Mouse (Mus musculus): ENCODE data around the gene Pla1a. TPM values are rescaled to one million over a fixed set of nuclear protein-coding genes. Genes with fewer than 3 reads are reported as not detected.

The Pla1a gene
- polyA plus RNA-seq, 1 experiment from 2014 or later, result 1.3 TPM

DNA sequence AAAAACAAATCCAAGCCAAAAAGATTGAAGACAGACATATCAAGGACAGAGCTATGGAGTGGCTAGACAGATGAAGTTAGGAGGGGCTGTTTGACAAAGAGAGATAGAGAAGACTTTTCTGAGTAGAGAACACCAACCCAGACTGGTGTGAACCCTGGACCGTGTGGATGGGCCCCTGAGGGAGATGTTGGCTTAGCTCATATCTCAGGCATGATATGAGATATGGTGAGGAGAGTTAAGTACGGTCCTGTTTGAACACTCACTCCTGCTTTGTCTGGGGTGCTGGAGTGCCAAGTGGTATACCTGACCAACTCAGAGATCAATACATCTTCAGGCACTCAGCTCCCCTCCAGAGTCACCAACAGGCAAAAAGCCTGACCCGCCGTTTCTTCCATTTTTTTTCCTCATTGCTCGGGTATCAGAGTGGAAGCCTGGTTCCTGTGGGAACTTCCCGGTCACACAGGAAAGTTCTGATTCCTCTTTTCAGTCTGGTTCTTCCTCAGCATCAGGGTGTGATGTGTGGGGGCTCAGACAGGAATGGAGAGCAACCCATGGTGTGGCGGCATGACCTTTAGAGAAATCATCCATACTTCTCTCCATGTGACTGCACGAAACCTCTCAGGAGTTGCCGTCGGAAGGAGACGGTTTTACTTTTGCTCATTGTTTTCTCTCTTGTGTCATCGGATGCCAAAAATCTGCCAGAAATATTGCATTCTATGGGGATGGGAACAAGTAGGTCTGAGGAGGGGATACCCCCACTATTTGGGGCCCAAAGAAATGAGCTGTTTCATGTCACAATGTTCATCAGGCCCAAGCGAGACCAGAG is 34.4 kb upstream of the Pla1a start:
- ATAC-seq (ENCODE audit: insufficient number of reproducible peaks, insufficient read depth, low FRiP score, low read depth), result no peak
- Histone ChIP-seq H3K9ac (ENCODE audit: low read length) (no peak overlapping the region), H3K4me3 (ENCODE audit: control insufficient read depth in 1 of 2, insufficient read depth in 1 of 2, low read depth in 1 of 2, low read length in 2 of 2) (no peak overlapping the region), H3K9me3 (ENCODE audit: control insufficient read depth, low read length) (no peaks in the 10 kb centered on the region), H3K36me3 (ENCODE audit: control insufficient read depth, insufficient read depth, low read length) (no peaks in the 10 kb centered on the region), H3K4me1 (ENCODE audit: control insufficient read depth in 2 of 2, insufficient read depth in 2 of 2, low read length in 2 of 2) (peaks cover 3 to 8% of the 10 kb centered on the region in 2 experiments; a peak in 2 of 4 replicates), H3K27ac (replicated peaks in 1 of 2; ENCODE audit: control insufficient read depth in 1 of 2, insufficient read depth in 1 of 2, low read depth in 2 of 2, low read length in 2 of 2) (no peak overlapping the region), H3K27me3 (ENCODE audit: control insufficient read depth, insufficient read depth, low read length) (no peaks in the 10 kb centered on the region), H3K4me2 (ENCODE audit: low read length) (no peak overlapping the region)
- 70% methylated on average over 13 of the region's 13 CpGs for WGBS

GRCm38 (mm10) chr16:38466089-38466488 is 33.1 kb upstream of the Pla1a start:
- Histone ChIP-seq H3K4me1 (ENCODE audit: control insufficient read depth in 2 of 2, insufficient read depth in 2 of 2, low read length in 2 of 2) (peaks cover 3 to 8% of the 10 kb centered on the region in 2 experiments; a peak in 2 of 4 replicates), H3K36me3 (ENCODE audit: control insufficient read depth, insufficient read depth, low read length) (no peaks in the 10 kb centered on the region), H3K9me3 (ENCODE audit: control insufficient read depth, low read length) (no peaks in the 10 kb centered on the region), H3K4me2 (ENCODE audit: low read length) (no peak overlapping the region), H3K9ac (ENCODE audit: low read length) (no peak overlapping the region), H3K4me3 (ENCODE audit: control insufficient read depth in 1 of 2, insufficient read depth in 1 of 2, low read depth in 1 of 2, low read length in 2 of 2) (no peak overlapping the region), H3K27me3 (ENCODE audit: control insufficient read depth, insufficient read depth, low read length) (no peaks in the 10 kb centered on the region), H3K27ac (replicated peaks in 1 of 2; ENCODE audit: control insufficient read depth in 1 of 2, insufficient read depth in 1 of 2, low read depth in 2 of 2, low read length in 2 of 2) (no peak overlapping the region)
- no peak for ATAC-seq (ENCODE audit: insufficient number of reproducible peaks, insufficient read depth, low FRiP score, low read depth)
- WGBS, result 69% methylated on average over 4 of the region's 4 CpGs

DNA sequence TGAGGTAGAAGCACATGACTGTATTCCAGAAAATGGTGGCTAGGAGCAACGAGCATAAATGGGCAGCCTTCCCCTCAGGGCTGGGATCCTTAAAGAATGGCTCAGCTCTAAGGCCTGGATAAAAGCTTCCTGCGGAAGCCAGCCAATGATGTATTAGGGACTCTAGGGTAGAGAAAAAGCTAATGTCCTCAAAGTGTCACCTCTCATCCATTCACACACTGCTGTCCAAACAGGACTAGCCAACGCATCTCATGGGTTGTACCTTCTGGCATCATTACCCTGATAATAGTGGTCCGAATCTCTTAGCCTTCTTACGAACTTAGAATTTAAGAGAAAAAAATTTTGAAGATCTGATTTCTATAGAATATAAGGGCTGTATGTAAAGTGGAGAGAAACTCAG is 30.4 kb upstream of the Pla1a start:
- Histone ChIP-seq H3K27me3 (ENCODE audit: control insufficient read depth, insufficient read depth, low read length) (no peaks in the 10 kb centered on the region), H3K9ac (ENCODE audit: low read length) (no peak overlapping the region), H3K4me3 (ENCODE audit: control insufficient read depth in 1 of 2, insufficient read depth in 1 of 2, low read depth in 1 of 2, low read length in 2 of 2) (no peak overlapping the region), H3K36me3 (ENCODE audit: control insufficient read depth, insufficient read depth, low read length) (no peaks in the 10 kb centered on the region), H3K4me1 (ENCODE audit: control insufficient read depth in 2 of 2, insufficient read depth in 2 of 2, low read length in 2 of 2) (peaks cover 3 to 6% of the 10 kb centered on the region in 2 experiments; a peak in 2 of 4 replicates), H3K4me2 (ENCODE audit: low read length) (no peak overlapping the region), H3K9me3 (ENCODE audit: control insufficient read depth, low read length) (no peaks in the 10 kb centered on the region), H3K27ac (replicated peaks in 1 of 2; ENCODE audit: control insufficient read depth in 1 of 2, insufficient read depth in 1 of 2, low read depth in 2 of 2, low read length in 2 of 2) (no peak overlapping the region)
- 84% methylated on average over 5 of the region's 5 CpGs for WGBS
- ATAC-seq (ENCODE audit: insufficient number of reproducible peaks, insufficient read depth, low FRiP score, low read depth), result no peak

DNA sequence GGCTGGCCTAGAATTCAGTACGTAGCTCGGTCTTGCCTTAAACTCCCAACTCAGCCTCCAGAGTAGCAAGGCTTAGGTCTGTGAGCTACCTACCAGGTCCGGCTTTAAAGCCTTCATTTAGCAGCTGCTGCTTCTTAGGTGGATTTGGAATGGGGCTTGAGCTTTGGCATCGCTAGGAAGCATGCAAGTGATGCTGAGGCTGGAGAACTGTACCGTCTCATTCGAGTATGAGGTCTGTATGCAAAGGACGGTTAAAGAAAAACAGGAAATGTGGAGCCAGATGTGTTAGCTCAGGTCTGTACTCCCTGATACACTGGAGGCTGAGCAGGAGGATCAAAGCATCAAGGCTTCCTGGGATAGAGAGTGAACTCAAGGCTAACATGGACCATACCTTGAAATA is 29.2 kb upstream of the Pla1a start:
- no peaks in the 10 kb centered on the region for H3K9me3 ChIP-seq (ENCODE audit: control insufficient read depth, low read length)
- no peak overlapping the region for H3K27ac ChIP-seq (replicated peaks in 1 of 2; ENCODE audit: control insufficient read depth in 1 of 2, insufficient read depth in 1 of 2, low read depth in 2 of 2, low read length in 2 of 2)
- no peak overlapping the region for H3K9ac ChIP-seq (ENCODE audit: low read length)
- 69% methylated on average over 7 of the region's 7 CpGs for WGBS
- H3K4me3 ChIP-seq (ENCODE audit: control insufficient read depth in 1 of 2, insufficient read depth in 1 of 2, low read depth in 1 of 2, low read length in 2 of 2), result no peak overlapping the region
- no peaks in the 10 kb centered on the region for H3K27me3 ChIP-seq (ENCODE audit: control insufficient read depth, insufficient read depth, low read length)
- ATAC-seq (ENCODE audit: insufficient number of reproducible peaks, insufficient read depth, low FRiP score, low read depth), result no peak
- no peak overlapping the region for H3K4me2 ChIP-seq (ENCODE audit: low read length)
- H3K36me3 ChIP-seq (ENCODE audit: control insufficient read depth, insufficient read depth, low read length), result no peaks in the 10 kb centered on the region
- H3K4me1 ChIP-seq (ENCODE audit: control insufficient read depth in 2 of 2, insufficient read depth in 2 of 2, low read length in 2 of 2), result peaks cover 2% of the 10 kb centered on the region in 2 experiments; a peak in 2 of 4 replicates

DNA sequence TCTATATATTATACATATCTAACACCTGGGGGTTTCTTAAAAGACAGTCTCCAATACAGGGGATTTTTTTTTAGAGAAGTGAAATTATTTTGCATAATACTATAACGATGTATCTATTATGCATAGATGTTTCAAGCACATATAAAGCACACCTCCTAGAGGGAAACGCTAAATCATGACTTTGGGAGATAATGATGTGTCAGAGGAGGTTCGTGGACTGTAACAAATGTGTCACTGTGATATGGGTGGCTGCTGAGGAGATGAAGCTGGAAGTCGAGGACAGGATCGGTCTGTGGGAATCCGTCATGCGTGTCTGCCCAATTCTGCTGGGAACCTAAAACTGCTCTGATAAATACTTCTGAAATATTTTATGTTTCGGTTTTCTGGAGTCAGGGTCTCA is 28.8 kb upstream of the Pla1a start:
- Histone ChIP-seq H3K27ac (replicated peaks in 1 of 2; ENCODE audit: control insufficient read depth in 1 of 2, insufficient read depth in 1 of 2, low read depth in 2 of 2, low read length in 2 of 2) (no peak overlapping the region), H3K4me2 (ENCODE audit: low read length) (no peak overlapping the region), H3K36me3 (ENCODE audit: control insufficient read depth, insufficient read depth, low read length) (no peaks in the 10 kb centered on the region), H3K4me1 (ENCODE audit: control insufficient read depth in 2 of 2, insufficient read depth in 2 of 2, low read length in 2 of 2) (no peaks in the 10 kb centered on the region), H3K27me3 (ENCODE audit: control insufficient read depth, insufficient read depth, low read length) (no peaks in the 10 kb centered on the region), H3K9ac (ENCODE audit: low read length) (no peak overlapping the region), H3K9me3 (ENCODE audit: control insufficient read depth, low read length) (no peaks in the 10 kb centered on the region), H3K4me3 (ENCODE audit: control insufficient read depth in 1 of 2, insufficient read depth in 1 of 2, low read depth in 1 of 2, low read length in 2 of 2) (no peak overlapping the region)
- ATAC-seq (ENCODE audit: insufficient number of reproducible peaks, insufficient read depth, low FRiP score, low read depth), result no peak
- 76% methylated on average over 8 of the region's 8 CpGs for WGBS

DNA sequence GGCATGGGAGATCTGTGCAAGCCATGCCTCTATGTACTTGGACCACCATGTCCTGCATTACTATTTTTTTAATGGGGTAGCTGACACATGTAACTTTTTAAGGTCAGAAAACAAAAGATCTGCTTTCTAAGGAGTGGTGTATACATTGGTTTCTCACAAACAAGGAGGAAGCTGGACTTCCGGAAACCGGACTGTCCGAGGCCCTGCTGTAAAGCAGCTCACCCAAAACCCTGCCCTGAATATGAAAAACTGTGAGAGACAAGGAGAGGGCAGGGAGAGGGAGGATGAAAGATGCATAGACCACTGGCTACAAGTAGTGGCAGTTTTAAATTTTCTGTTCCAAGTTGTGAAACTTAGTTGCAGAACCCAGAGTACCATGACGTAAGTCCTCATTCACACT is 27.0 kb upstream of the Pla1a start:
- Histone ChIP-seq H3K9ac (ENCODE audit: low read length) (no peak overlapping the region), H3K4me1 (ENCODE audit: control insufficient read depth in 2 of 2, insufficient read depth in 2 of 2, low read length in 2 of 2) (no peaks in the 10 kb centered on the region), H3K4me3 (ENCODE audit: control insufficient read depth in 1 of 2, insufficient read depth in 1 of 2, low read depth in 1 of 2, low read length in 2 of 2) (no peak overlapping the region), H3K4me2 (ENCODE audit: low read length) (no peak overlapping the region), H3K27me3 (ENCODE audit: control insufficient read depth, insufficient read depth, low read length) (no peaks in the 10 kb centered on the region), H3K9me3 (ENCODE audit: control insufficient read depth, low read length) (no peaks in the 10 kb centered on the region), H3K27ac (replicated peaks in 1 of 2; ENCODE audit: control insufficient read depth in 1 of 2, insufficient read depth in 1 of 2, low read depth in 2 of 2, low read length in 2 of 2) (no peak overlapping the region), H3K36me3 (ENCODE audit: control insufficient read depth, insufficient read depth, low read length) (no peaks in the 10 kb centered on the region)
- no peak for ATAC-seq (ENCODE audit: insufficient number of reproducible peaks, insufficient read depth, low FRiP score, low read depth)
- WGBS, result 88% methylated on average over 4 of the region's 4 CpGs

DNA sequence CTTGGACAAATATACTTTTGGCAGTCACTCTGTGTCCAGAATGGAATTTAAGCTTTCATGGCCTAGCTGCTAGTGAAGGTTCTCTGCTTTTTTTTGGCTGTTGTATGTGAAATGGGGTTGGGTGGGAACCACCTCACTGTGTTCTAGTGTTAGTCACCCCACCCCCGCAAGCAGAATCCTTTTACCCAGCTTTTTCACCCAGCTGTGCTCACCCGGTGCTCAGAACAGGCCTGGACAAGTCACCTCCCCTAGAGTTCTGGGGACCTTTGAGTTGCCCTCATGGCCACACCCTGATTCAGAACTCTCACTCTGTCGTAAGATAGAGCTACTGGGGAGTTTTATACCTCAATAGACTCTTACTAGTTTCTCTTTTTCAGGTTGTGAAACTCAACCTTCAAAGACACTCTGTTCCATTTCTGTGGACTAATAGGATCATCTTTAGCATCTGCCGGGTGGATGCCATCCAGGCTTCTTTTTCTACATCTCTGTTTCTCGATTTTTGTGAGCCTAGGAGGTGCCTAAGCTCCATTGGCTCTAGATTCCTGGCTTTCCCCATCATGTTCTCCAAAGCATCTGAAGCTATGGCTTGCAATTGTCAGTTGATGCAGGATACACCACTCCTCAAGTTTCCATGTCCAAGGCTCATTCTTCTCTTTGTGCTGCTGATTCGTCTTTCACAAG is 25.8 kb upstream of the Pla1a start:
- no peak overlapping the region for H3K4me3 ChIP-seq (ENCODE audit: control insufficient read depth in 1 of 2, insufficient read depth in 1 of 2, low read depth in 1 of 2, low read length in 2 of 2)
- 61% methylated on average over 6 of the region's 6 CpGs for WGBS
- H3K9ac ChIP-seq (ENCODE audit: low read length), result no peak overlapping the region
- no peak for ATAC-seq (ENCODE audit: insufficient number of reproducible peaks, insufficient read depth, low FRiP score, low read depth)
- H3K27me3 ChIP-seq (ENCODE audit: control insufficient read depth, insufficient read depth, low read length), result no peaks in the 10 kb centered on the region
- no peaks in the 10 kb centered on the region for H3K36me3 ChIP-seq (ENCODE audit: control insufficient read depth, insufficient read depth, low read length)
- no peak overlapping the region for H3K27ac ChIP-seq (replicated peaks in 1 of 2; ENCODE audit: control insufficient read depth in 1 of 2, insufficient read depth in 1 of 2, low read depth in 2 of 2, low read length in 2 of 2)
- H3K4me1 ChIP-seq (ENCODE audit: control insufficient read depth in 2 of 2, insufficient read depth in 2 of 2, low read length in 2 of 2), result no peaks in the 10 kb centered on the region
- no peaks in the 10 kb centered on the region for H3K9me3 ChIP-seq (ENCODE audit: control insufficient read depth, low read length)
- H3K4me2 ChIP-seq (ENCODE audit: low read length), result no peak overlapping the region

Data from heart, embryonic 14.5 days (tissue).